Comparison of ENCODE assay signal across 11 mouse cellular contexts in the genomic region with DNA sequence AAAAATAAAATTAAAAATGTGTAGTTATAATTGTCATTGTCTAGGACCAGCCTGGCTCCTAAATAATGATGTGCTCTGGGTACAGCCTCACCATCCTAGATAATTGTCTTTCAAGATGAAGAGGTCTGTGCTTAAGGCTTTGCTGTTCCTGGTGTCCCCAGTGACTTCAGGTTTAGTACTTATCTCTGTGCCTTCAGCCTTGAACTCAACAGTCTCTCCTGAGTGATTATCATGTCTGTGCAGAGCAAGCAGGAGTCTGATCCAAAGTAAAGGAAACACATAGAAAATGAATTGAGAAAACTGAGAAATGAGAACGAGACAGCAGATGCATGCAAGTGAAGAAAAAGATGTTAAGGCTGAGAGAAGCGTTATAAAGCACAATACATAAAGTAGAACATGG.
"Had no signal": no experiment of that assay in that cellular context is flagged by ENCODE, and none has a peak within 500 bp of the region (broad histone marks: within the 10 kb centered on the region; RNA-seq: fewer than 3 reads in every experiment).

No protein-coding gene starts in this region.

- ATAC-seq: midbrain, embryonic 13.5 days had no signal

- H3K27ac ChIP-seq: kidney, postnatal 0 days; limb, embryonic 12.5 days; lung, embryonic 15.5 days; macrophage; midbrain, embryonic 13.5 days had no signal

- DNase-seq: kidney, adult 11 months; kidney, adult 9 months; kidney, postnatal 36 days; layer of hippocampus, adult 9-11 months; lung, postnatal 14 days; right cerebral cortex, postnatal 25 days had no signal

- H3K4me1 ChIP-seq: lung, embryonic 15.5 days; midbrain, embryonic 13.5 days had no signal

- H3K9me3 ChIP-seq: limb, embryonic 12.5 days; lung, embryonic 15.5 days; midbrain, embryonic 13.5 days had no signal

- H3K9ac ChIP-seq: limb, embryonic 12.5 days; lung, embryonic 15.5 days; midbrain, embryonic 13.5 days had no signal

- H3K4me2 ChIP-seq: limb, embryonic 12.5 days; lung, embryonic 15.5 days; midbrain, embryonic 13.5 days had no signal

- H3K36me3 ChIP-seq: limb, embryonic 12.5 days; lung, embryonic 15.5 days; midbrain, embryonic 13.5 days had no signal

- H3K4me3 ChIP-seq: limb, embryonic 12.5 days; lung, embryonic 15.5 days; midbrain, embryonic 13.5 days had no signal

- H3K27me3 ChIP-seq: limb, embryonic 12.5 days; lung, embryonic 15.5 days; midbrain, embryonic 13.5 days had no signal
